Mouse (Mus musculus): ENCODE measurements at regions not wholly inside any gene's neighbourhood (a gene's known extent, or its start where the extent isn't known, plus 50 kb on each side); places are given as distances from the start of the nearest gene placed in this dataset.

DNA sequence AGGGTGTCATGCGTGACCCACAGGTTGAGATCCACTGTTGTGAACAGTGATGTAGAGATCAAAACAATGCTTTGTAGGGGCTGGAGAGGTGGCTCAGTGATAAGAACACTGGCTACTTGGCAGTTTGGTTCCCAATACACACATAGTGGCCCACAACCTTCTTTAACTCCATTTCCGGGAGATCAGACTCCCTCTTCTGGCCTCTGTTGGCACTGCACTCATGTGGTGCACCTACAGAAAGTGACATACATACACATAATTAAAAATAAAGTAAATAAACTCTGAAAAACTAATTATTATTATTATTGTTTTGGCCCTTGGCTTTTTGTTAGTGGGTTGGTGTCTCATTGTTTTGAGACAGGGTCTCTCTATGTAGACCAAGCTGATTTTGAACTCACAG lies 523.2 kb upstream of the Tmem132c start:
- intact Hi-C loops (cut with DNase I), result no loop called here
- no peak for TF ChIP-seq CTCF (IDR thresholded peaks at IDR 0.05)
- no peak overlapping the region for H3K27ac ChIP-seq

DNA sequence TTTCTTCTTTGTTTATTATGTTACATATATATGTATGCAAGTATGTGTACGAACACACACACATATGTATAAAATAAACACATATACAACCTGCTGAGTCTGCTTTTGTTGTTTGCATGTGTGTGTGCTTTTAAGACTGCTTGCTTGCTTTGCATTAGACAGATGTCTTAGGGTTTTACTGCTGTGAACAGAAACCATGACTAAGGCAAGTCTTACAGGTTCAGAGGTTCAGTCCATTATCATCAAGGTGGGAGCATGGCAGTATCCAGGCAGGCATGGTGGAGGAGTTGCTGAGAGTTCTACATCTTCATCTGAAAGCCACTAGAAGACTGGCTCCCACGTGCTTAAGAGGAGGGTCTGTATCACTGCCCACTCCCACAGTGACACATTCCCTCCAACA lies 520.3 kb upstream of the Tmem132c start:
- intact Hi-C loops (cut with DNase I), result no loop called here
- Histone ChIP-seq H3K27ac (no peak overlapping the region), H3K4me3 (no peak overlapping the region)
- TF ChIP-seq CTCF (IDR thresholded peaks at IDR 0.05), result no peak
- no peak for DNase-seq

More for the DNA sequence above, 523.2 kb upstream of the Tmem132c start:
- no peak for DNase-seq
- H3K4me3 ChIP-seq, result no peak overlapping the region

DNA sequence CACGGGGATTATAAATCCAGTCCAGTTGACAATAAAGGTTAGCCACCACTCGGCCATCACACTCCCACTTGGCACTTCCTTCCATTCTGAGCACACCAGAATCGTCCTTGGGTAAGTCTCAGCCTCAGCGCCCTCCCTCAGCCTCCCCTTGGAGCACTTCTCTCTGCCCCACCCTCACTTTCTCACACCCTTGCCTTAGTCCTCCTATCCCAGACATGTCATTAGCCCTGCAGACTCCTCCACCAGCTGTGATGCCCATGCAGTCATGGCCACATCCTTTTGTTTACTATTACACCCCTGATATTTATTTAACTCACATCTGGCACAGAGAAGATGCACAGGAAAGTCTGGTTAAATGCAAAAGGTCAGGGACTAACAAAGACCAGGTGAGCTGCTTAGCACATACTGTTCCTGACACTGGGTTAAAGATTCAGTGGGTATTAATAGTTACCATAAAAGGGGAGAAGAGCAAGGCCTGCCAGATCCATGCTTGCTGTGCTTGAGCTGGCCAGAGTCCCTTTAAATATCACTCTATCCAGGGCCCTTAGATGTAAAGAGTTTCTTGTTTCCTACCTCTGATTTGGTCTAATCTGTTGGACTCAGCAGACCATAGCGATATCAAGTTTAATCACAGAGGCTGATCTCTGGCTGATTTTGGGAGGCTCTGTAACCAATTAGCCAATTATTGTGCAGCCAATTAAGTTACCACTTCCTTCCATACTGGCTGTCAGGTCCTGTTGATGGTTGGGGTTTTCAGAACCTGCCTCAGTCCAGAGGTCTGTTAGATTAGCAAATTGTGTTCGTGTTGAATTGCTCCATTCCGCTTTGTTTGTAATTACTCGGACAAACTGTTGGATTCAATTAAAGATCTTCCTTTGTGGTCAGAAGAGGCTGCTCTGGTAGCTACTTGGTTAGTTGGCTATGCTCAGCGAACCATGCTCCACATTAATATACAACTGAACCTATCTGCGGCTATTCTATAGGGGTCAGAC lies 518.0 kb upstream of the Tmem132c start:
- intact Hi-C loops (cut with DNase I), result no loop called here
- no peak for TF ChIP-seq CTCF (IDR thresholded peaks at IDR 0.05)
- Histone ChIP-seq H3K27ac (no peak overlapping the region), H3K4me3 (no peak overlapping the region)
- no peak for DNase-seq

DNA sequence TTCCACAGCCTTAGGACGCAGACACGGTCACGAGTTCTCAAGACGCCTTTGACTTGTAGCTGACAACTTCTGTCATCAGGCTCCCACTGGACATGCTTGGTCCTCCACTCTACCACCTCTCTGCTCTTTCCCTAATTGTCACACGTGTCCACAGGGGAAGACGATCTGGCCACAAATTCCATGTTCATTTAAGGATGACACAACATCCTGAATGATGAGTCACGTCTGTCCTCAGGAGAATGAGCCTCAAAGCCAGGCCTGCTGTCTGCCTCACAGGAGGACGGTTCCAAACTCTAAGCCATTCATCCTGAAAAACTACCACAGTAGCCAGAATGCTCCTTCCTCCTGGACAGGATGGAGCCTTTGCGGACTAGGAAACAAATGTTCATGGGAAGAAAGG lies 517.3 kb upstream of the Tmem132c start:
- TF ChIP-seq CTCF (IDR thresholded peaks at IDR 0.05), result no peak
- no peak for DNase-seq
- intact Hi-C loops (cut with DNase I), result no loop called here
- no peak overlapping the region for H3K27ac ChIP-seq
- H3K4me3 ChIP-seq, result no peak overlapping the region

DNA sequence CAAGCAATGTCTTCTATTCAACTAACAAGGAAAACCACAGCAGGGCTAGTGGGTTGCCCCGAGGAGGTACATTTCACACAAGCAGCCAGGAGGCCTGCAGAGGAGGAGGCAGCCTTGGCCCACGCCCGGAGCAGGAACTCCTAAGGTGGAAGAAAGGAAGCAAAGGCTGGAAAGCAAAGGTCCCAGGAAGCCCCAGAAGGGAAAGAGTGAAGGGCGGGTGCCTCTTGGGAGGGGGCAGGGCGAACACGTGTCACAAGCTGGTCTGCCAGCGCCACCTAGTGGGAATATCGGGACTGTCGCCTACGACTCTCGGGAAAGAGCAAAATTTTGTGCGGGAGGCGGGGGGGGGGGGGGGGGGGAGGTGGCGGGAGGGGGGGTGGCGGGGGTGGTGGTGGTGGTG lies 508.1 kb upstream of the Tmem132c start:
- TF ChIP-seq CTCF (IDR thresholded peaks at IDR 0.05), result peak; percentile 40
- intact Hi-C loops (cut with DNase I), result no loop called here

DNA sequence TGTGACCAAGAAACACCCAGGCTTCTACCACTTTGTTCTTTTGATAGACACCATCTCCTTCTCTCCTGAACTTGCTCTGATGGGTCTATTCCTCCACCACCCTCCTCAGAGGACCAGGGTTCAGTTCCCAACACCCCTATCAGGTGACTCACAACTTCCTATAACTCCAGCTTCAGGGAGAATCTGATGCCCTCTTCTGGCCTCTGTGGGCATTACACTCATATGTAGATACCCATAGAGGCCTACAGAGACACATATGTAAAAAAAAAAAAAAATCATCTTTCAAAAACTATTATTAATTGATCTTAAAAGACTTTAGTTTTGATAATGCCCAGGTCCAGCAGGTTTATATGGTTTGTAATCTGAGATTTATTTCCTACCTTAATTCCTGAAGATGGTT lies 505.9 kb upstream of the Tmem132c start:
- no peak for TF ChIP-seq CTCF (IDR thresholded peaks at IDR 0.05)
- H3K27ac ChIP-seq, result no peak overlapping the region
- no peak for DNase-seq
- intact Hi-C loops (cut with DNase I), result no loop called here
- no peak overlapping the region for H3K4me3 ChIP-seq

More for the DNA sequence above, 508.1 kb upstream of the Tmem132c start:
- Histone ChIP-seq H3K4me3 (no peak overlapping the region), H3K27ac (no peak overlapping the region)
- DNase-seq, result peak; percentile 52

DNA sequence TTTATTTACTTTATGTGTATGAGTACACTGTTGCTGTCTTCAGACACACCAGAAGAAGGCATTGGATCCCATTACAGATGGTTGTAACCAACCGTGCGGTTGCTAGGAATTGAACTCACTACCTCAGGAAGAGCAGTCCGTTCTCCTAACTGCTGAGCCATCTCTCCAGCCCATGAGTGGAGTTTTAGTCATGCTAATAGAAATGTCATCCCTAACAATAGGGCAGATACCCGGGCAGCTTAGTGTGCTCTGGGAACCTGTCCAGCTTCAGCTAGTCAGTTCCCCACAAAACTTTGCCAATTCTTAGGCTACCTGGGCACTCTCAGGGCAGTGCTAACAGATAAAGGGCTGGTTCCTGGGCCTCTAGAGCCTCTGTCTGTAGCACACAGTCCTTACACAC lies 503.9 kb upstream of the Tmem132c start:
- no peak overlapping the region for H3K27ac ChIP-seq
- intact Hi-C loops (cut with DNase I), result no loop called here
- DNase-seq, result no peak
- TF ChIP-seq CTCF (IDR thresholded peaks at IDR 0.05), result no peak
- H3K4me3 ChIP-seq, result no peak overlapping the region

DNA sequence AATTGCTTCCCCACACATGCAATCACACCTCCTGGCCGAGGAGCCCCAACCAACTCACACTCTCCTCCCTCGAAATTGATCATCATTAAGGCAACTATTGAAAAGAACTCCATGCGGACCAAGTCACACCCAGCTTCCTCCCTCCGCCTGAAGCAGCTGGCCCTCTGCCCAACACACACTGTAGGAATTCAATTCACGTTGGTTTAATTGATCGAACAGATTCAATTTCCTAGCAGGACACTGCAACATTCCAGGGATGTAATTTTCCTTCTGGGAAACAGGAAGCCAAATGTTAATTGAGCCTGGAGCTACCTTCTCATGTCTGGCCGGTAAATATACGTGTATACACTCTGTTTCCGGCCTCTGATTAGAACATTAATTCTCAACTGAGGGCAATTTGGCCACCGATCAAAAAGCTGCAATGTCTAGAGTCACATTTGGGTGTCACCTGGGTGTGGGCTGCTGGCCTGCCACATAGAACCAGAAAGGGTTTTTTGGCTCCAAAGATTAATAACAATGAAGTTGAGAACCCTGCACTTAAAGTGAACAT lies 500.7 kb upstream of the Tmem132c start:
- Histone ChIP-seq H3K27ac (no peak overlapping the region), H3K4me3 (no peak overlapping the region)
- intact Hi-C loops (cut with DNase I), result no loop called here
- peak; percentile 21 for DNase-seq
- no peak for TF ChIP-seq CTCF (IDR thresholded peaks at IDR 0.05)

DNA sequence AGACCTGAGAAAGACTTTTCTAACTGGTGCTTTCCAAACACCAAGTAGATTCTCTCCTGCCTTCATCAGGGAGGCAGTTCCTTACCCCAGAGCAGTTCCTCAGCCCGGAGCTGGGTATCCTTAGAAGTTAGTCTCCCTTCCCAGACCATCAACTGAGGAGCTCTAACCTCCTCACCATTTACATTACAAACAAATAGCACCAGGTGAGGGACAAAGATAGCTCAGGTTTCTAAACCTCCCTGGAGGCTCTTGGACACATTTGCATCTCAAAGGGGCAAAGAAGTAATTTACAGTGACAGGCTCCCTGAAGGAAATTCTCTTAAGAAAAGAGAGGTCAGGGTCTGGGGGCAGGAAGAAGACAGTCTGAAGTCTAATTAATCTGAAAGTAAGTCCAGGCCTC lies 486.5 kb upstream of the Tmem132c start:
- TF ChIP-seq CTCF (IDR thresholded peaks at IDR 0.05), result no peak
- DNase-seq, result no peak
- no peak overlapping the region for H3K27ac ChIP-seq
- intact Hi-C loops (cut with DNase I), result no loop called here
- H3K4me3 ChIP-seq, result no peak overlapping the region

DNA sequence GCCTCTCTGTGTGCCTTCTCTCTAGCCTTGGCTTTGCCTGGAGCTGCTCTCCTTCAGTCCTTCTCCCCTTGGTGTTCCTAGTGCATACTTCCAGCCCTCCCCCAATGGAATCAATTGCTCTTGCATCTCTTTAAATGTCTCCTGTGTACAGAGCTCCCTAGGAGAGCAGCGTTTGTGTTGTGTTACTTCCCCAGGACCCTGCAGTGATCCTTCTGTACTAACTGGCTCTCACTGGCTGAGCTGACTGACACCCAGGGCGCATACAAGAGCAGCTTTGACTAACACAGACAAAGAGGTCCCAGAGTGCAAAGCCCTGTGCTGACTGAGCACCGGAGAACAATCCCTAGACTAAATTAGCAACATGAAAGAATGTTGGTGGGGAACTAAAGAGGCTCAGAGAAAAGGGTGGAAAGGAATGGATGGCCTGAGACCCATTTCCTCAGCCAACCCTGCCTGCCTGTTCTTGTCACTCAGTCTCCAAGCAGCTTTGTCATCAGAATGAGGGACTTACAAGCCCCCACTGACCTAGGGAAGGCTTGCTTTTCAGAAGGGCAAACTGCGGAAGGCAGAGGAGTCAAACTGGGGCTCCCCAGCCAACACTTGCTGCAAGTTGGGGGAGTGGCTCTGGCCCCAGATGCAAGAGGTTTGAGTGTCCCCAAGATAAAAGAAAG lies 476.4 kb upstream of the Tmem132c start:
- Histone ChIP-seq H3K4me3 (no peak overlapping the region), H3K27ac (no peak overlapping the region)
- TF ChIP-seq CTCF (IDR thresholded peaks at IDR 0.05), result no peak
- intact Hi-C loops (cut with DNase I), result no loop called here
- no peak for DNase-seq

DNA sequence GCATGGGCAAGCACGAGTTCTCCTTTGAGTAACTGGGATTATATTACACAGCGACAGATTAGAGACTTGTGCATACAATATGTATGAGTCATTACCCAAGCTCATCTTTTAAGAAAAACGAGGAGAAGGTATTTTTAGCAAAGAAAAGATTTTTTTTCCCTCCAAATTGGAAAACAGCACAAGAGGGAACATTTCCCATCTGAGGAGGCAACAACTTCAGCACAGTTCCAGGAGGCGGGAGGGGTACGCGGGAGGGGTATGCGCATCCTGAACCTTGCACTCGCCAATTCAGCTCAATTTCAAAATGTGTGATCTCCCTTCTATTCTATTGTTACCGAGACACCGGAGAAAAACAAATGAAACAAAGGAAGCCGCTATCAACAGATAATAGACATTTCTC lies 472.6 kb upstream of the Tmem132c start:
- TF ChIP-seq CTCF (IDR thresholded peaks at IDR 0.05), result no peak
- intact Hi-C loops (cut with DNase I), result no loop called here
- no peak overlapping the region for H3K4me3 ChIP-seq
- DNase-seq, result no peak
- no peak overlapping the region for H3K27ac ChIP-seq

DNA sequence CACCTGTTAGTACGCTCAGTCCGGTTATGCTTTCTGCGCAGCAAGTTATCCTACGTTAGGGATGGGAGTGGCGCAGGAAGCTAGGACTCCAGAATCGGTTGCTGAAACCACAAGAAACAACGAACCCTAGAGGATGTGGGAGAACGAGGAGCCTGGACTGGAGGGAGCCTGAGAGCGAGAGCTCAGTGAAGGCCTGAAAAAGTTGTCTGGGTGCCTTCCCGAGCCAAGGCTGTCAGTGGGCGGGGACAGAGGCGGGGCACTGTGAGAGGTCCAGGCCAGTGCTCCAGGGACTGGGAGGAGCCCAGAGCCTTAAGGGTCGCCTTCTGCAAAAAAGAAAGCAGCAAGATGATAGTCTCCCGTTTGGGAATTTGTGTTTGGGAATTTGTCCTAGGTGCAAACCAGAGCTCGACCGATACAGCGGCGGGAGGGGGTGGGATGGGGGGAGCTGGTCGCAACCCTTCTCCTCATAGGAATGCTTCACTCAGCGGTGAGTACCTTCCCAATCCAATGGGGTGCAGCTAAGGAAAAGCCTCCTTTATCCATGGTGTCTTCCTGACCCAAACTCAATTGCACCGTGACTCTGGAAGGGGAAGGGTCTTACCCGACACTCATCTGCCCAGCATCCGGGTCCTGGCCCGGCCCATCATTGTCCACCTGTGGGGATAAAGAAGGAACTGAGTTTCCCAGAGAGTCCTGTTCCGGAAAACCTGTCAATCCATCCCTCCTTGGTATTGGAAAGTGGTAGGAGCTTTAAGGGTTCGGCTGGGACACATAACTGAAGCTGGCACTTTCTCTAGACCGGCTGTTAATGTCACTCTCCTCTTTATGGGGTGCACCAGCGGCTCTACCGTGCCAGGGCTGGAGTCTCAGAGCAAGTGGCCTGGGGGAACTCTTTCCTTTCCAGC lies 453.6 kb upstream of the Tmem132c start:
- no peak overlapping the region for H3K27ac ChIP-seq
- peak overlapping the region; percentile 59 for H3K4me3 ChIP-seq
- DNase-seq, result peak; percentile 47
- no peak for TF ChIP-seq CTCF (IDR thresholded peaks at IDR 0.05)
- intact Hi-C loops (cut with DNase I), result no loop called here
